Mouse (Mus musculus): ENCODE measurements around the gene Trpv2.

The Trpv2 gene

DNA sequence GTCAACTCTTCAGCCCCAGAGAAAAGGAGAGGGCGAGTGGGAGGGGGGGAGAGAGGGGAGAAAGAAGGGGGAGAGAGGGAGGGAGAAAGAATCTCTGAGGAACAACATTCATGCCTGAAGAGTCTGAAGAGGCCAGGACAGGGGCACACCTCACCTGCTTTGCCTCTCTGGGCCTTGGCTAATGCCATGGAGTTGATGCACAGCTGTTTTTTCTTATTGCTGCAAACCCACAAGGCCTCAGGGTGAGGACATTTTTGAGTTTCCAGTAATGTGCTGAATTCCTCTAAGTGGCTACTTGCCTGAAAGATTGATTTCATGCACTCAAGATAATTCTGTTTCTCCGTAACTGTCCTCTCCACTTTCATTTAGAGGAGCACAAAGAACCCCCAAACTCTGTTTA lies 16.1 kb upstream of the Trpv2 start:
- DNase-seq (ENCODE audit: inconsistent age in 2 of 2, low spot score in 1 of 2) = no peak

DNA sequence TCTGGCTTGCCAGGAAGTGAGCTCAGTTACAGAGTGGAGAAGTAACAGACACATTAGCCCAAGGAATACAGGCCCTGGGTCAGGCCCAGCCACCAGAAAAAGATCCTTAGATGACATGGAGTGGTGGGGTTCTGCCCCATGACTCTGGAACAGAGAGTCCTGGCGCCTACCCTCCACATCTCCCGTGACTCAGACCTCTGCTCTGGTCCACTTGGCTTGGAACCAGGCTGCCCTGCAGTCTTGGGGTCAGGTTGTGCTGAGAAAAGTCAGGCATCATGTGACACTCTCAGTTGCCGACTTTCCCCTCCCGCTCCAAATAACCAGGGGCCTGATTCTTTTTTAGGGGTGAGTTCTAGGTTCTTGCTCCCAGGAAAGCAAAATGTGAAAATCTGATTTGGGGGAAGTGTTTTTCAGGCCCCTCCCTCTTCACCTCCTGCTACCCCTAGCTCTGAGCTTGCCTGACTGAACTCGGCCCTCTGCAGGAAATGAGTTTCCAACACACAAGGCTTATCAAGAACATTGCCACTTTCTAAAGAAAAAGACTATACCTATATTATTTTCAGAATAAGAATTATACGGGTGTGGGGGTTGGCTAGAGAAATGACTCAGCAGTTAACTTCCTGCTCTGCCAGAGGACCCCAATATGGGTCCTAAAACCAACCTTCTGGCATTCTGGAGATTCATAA lies 15.2 kb upstream of the Trpv2 start:
- DNase-seq (ENCODE audit: inconsistent age in 2 of 2, low spot score in 1 of 2) = peak; percentile 86 to 89

DNA sequence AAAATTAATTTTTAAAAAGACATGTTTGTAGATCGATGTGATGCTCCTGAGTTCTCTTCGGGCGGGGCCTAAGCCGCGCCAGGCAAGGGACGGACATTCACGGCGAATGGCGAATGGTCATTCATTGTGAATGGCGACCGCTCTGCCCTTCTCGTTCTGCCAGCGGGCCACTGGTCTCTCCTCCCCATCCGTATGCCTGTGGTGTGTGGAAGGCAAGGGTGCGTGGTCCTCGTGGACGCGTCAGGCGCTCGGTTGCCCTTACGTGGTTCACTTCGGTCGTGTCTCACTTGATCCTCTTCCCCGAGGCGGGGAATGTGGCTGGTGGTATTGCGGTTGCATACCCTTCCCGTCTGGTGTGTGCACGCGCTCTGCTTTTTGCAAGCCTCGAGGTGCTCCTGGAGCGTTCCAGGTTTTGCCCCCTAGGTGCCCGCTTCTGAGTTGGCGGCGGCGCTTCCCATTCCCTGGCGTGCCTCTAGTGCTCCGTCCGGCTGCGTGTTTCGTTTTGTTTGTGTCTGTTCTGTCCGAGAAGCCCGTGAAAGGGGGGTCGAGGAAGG lies 13.7 kb upstream of the Trpv2 start:
- peak in 1 of 2 experiments; percentile 62 for DNase-seq (ENCODE audit: inconsistent age in 2 of 2, low spot score in 1 of 2)

DNA sequence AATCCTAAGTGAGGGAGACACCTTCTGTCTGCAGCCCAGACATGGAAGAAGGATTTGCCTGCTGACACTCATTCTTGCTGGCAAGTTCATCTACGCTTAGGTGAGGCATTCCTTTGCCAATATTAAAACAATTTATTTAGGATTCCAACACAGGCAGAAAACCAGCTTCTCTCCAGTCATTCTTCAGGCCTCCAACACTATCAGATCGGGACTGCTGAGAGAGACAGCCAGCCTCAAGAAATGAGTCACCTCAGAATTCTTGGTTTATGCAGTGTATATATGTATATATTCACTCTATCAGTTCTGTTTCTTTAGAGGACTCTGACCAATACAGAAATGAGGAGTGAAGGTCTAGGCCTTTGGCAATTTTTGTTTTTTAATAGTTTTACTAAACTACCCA lies 10.7 kb upstream of the Trpv2 start:
- DNase-seq (ENCODE audit: inconsistent age in 2 of 2, low spot score in 1 of 2) = no peak

DNA sequence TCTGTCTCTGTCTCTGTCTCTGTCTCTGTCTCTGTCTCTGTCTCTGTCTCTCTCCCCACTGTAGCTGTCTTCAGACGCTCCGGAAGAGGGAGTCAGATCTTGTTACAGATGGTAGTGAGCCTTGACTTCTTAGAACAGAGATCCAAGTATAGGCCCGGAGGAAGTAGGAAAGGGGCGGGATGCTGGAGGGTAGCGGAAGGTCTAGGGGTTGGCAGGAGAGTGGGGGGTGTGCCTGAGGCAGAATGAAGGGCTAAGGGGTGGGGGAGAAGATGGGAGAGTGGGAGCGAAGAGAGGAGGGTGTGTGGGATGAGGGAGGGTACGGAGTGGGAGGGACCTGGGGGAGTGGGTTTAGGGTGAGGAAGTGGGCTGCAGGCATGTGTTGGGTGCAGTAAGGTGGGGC lies 8.5 kb upstream of the Trpv2 start:
- DNase-seq (ENCODE audit: inconsistent age in 2 of 2, low spot score in 1 of 2) = no peak

DNA sequence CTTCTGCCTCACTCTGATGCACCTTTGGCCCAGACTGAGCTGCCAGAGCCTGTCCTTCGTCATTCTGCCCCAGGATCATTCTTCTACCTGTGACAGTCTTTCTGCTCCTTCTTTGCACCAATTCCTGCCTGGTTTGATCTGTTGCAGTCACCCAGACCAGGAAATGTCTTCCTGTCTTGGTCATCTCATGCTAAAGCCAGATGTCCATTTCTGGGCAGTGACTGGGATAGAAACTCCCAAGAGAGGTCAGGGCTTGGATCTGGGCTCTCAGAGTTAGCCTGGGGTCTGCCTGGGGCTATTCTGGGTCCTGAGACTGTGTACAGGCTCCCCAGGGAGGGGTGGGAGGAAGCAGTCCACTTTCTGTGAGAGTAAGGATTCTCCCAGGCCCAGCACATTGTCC lies 8.1 kb upstream of the Trpv2 start:
- DNase-seq (ENCODE audit: inconsistent age in 2 of 2, low spot score in 1 of 2) = no peak

DNA sequence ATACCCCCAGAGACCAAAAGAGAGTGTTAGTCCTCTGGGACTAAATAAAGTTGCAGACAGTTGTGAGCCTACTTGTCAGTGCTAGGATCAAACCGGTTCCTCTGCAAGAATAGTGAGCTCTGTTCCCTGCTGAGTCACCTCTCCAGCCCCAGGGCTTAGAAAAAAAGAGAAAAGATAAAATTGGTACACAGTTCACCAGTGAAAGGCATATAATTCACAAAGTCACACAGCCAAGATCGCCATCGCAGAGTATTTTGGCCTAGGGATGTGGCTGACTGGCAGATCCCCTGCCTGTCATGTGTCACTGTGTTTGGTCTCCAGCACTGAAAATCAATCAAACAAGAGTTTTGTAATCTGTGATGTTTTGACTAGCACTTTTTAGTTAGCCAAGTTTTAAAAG lies 6.0 kb upstream of the Trpv2 start:
- peak; percentile 27 to 53 for DNase-seq (ENCODE audit: inconsistent age in 2 of 2, low spot score in 1 of 2)

DNA sequence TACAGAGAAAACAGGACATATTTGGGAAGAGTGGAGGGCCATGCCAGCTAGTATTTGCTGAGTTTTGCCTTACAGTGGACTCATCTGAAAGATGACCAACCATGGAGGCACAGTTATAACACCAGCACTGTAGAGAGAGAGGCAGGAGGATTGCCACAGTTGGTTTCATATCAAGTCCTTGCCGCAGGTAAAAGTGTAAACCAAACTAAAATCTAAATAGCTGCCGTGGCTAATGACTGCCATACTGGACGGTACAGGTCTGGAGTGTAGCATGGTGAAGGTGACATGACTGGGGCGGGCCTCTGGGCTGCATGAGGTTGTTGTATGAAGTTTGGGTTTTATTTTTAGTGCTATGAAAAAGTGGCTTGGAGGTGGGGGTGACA lies 408 bp downstream of the Trpv2 start:
- no peak for DNase-seq (ENCODE audit: inconsistent age in 2 of 2, low spot score in 1 of 2)

DNA sequence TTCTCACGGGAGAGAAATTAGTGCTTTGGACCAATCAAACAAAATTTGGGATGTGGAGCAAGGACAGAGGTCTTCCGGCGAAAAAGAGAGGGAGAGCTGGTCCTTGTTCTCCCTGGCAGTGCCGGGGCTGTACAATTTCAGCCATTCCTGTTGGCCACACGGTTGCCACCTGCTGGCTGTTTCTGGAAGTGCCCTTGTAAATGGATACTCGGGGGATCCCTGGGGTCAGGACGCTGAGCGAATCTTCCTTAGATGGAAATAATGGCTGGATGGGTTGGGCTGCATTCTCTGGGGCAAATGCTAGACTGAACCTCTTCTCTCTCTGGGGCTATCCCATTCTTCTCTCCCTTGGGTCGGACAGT lies 992 bp downstream of the Trpv2 start:
- peak; percentile 81 to 95 for DNase-seq (ENCODE audit: inconsistent age in 2 of 2, low spot score in 1 of 2)

DNA sequence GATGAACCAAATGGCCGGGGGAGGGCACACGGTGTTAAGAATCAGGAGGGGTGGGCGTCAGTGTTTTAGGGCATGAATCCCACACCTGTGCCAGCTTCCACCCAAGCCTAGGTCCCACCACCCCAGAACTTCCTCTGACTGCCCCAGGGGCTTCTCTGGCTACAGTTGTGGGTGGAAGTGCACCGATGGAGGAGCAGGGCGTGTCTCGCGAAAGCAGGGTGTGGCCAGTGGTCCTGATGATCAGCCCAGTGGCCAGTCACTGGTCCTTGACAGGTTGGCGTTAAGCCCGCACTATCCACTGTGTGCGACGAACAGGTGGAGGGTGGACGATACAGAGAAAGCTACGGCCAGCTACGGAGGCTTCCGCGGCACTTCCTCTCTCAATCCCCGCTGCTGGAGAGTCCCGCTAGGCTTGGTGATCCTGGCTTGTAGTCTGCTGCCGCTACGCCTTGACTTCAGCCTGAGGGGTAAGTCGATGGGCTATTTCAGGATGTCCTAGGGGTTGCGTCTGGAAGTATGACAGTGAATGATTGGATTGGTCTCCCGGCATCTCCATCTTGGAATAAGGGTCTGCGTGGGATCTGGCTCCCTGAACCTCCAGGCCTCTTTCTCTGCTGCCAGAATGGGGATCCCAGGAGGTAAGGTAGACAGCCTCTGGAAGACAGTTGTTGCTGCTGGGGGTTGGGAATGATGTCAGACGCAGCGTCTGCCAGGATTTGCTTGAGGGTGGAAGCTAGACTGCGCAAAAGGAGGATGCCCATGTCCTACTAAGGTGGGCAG lies 1.6 kb downstream of the Trpv2 start:
- peak; percentile 44 to 78 for DNase-seq (ENCODE audit: inconsistent age in 2 of 2, low spot score in 1 of 2)

DNA sequence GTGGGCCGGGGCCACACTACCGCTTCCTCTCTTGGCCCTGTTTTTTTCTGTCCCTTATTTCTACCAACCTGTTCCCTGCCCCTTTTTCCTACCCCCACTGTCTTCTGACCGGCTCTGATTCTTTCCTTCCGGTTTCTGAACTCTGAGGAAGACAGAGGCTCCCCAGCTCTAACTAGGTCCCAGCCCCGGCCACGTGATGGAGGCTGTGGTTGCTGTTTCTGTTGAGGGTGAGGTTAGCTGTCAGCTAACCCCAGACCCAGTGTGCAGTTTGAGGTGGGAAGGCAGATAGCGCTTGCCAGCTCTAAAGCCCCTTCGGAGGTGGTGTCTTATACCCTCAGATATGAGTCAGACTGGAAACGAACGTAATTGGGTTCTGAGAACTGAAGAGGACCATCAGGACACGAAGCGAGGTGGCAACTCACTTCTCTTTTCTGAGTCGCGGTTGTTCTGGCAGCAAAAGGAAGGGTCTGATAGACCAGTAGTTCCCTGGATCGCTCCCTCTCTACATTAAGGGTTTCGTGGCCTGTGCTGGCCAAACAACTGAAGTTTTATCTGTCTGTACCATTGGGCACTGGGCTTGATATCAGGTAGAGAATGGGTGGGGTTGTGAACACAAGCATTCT lies 2.4 kb downstream of the Trpv2 start:
- DNase-seq (ENCODE audit: inconsistent age in 2 of 2, low spot score in 1 of 2) = peak; percentile 28 to 63

DNA sequence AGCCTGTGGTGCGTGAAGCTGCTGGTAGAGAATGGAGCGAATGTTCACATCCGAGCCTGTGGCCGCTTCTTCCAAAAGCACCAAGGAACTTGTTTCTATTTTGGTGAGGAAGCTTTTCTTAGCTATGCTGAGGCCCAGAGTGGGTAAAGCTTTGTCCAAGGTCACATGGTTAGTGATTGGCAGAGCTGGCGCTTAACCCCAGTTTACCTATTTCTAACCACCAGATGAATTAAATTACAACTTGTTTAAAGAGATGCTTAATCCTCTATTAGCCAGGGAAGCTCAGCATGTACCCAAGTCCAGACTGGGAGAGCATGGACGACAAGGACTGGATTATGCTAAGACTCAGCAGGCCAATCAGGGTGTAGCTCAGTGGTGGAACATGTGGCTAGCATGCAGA lies 8.7 kb downstream of the Trpv2 start:
- DNase-seq (ENCODE audit: inconsistent age in 2 of 2, low spot score in 1 of 2) = peak in 1 of 2 experiments; percentile 50

DNA sequence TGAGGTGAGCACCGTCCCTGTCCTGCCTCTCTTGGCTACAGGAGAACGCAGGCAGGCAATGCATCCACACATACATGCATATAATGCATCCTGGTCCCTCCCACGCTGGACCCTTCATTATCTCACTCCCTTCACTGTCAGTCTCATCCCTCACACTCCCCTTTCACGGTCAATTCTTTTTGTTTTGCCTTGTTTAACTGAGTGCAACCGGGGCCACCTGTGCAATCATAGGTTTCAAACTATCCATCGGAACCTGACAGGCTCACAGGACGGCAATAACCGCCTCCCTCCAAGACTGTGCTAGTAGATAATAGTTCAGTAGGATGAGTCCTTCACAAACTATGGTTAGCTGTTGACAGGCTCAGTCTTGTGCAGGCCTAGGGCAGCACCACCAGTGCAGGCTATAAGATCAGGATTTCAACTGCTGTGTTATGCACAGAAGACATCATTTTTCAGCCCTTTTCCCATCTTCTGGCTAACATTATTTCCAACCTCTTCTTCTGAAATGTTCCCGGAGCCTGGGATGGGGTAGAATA lies 10.5 kb downstream of the Trpv2 start:
- DNase-seq (ENCODE audit: inconsistent age in 2 of 2, low spot score in 1 of 2) = no peak

DNA sequence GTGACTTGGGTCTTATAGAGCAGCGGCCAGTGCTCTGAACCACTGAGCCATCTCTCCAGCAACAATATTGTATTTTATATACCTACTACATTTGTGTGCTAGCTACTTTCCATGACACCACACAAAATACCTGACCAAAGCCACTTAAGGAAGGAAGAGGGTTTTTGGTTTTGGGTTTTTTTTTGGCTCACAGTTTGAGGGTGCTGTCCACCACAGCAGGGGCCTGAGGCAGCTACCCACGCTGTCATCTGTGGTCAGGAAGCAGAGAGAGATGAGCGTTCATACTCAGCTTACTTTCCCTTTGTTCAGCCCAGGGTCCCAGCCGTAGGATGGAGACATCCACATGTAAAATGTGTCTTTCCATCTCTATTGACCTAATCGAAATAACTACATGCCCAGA lies 12.7 kb downstream of the Trpv2 start:
- DNase-seq (ENCODE audit: inconsistent age in 2 of 2, low spot score in 1 of 2) = no peak

DNA sequence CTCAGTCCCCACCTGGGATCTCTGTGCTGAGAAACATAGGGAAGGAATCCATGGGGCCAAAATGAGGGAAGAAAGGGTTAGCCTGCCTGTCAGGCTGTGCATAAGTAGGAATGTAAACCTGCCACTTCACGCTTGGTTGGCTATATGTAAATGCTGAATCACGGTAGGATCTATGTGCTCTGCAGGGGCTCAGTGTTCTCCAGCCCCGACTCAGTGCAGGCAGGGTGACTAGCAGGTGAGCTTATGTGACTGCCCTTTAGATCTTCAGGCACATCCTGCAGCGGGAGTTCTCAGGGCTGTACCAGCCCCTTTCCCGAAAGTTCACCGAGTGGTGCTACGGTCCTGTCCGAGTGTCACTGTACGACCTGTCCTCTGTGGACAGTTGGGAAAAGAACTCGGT lies 15.1 kb downstream of the Trpv2 start:
- no peak for DNase-seq (ENCODE audit: inconsistent age in 2 of 2, low spot score in 1 of 2)

DNA sequence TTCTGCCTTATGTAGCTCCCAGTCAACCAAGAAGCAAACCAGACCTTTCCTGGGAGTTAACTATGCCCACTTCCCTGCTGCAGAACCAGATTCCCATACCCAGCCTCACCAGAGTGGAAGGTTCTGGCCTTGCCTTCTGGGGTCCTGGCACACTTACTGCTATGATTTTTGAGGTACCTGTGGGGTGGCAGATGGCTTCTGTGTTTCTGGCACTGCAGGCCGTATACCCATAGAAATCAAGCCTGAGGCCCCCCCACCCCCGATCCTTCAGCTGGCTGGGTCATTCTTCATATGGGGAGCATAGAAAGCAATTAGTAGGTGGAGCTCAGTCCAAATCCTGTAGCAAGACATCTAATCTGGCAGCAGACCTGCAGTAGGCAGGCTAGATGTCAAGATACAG lies 16.7 kb downstream of the Trpv2 start:
- no peak for DNase-seq (ENCODE audit: inconsistent age in 2 of 2, low spot score in 1 of 2)

DNA sequence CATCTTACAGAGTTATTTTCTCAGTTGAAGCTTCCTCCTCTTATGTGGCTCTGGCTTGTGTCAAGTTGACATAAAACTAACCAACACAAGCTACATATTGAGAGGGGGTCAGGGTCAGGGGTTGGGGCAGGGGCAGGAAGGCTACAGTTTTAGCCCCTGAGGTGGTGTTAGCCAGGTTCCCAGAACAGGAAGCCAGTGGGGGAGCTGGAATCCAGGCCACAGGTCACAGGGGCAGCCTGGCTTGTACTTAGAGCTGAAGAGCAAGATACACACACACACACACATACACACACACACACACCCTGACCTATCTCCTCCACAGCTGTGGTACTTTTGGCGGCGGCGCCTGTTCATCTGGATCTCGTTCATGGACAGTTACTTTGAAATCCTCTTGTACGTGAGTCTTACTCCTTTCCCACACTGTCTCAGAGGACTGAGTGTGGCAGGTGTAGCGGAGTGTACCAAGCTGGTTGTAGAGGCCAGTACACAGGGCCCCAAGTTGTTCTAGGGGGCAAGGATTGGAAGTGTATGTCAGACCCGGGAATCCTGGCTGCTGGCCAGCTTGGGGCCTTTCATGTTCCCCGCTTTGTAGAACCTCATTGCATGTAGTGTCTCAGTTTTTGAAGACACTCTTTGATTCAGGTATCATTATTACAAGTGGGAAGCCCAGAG lies 17.8 kb downstream of the Trpv2 start:
- peak in 1 of 2 experiments; percentile 17 for DNase-seq (ENCODE audit: inconsistent age in 2 of 2, low spot score in 1 of 2)

DNA sequence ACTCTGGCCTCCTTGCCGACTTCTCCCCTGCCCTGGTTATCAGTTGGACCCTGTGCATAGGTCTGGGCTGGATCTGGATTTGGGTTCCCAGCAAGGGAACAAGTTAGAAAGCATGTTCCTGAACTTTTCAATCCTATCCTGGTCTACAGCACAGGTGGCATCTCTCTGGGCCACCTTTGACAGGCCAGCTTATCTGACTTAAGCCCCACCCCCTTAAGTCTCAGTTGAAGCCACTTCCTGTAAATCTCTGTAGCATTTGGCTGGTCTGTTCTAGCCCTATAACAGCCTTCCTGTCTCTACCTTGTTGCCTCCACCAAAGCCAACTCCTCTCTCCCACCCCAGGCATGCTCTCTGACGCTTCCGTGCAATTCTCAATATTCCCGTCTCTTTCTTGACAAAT lies 24.3 kb downstream of the Trpv2 start:
- no peak for DNase-seq (ENCODE audit: inconsistent age in 2 of 2, low spot score in 1 of 2)

DNA sequence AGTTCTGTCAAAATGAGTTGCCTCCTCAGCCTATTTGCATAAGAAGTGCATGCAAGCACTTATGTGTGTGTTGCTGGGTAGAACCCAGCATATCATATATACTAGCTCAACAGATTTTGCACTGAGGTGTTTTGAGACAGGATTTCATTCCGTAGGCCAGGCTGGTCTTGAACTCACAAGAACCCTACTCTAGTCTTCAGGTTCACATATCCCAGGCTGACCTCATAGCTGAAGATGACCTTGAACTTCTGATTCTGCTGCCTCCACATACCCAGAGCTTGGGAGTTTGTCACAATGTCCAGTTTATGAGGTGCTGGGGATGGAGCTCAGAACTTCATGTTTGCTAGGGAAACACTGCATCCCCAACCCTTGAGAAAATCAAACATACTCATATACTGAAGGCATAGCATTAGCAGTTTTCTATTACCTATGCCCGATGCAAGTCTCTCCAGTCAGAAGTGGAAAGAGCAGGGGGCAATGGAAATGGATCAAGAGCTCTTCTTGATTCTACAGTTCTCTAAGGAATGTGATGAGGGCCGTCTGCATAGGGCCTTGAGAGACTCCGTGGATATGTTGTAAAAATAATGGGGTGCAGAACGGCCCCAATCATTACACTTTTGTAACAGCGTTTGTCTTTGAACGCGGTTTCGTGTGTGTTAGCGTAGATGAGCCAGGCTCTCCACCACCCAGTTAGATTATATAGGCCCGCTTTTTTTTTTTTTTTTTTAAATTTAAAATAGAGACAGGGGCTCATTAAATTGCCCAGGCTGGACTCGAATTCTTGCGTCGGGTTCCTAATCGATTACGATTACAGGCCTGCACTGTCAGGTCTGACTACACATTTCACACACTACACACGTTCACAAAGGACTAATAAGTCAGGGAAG lies 27.7 kb downstream of the Trpv2 start:
- DNase-seq (ENCODE audit: inconsistent age in 2 of 2, low spot score in 1 of 2) = peak in 1 of 2 experiments; percentile 60

DNA sequence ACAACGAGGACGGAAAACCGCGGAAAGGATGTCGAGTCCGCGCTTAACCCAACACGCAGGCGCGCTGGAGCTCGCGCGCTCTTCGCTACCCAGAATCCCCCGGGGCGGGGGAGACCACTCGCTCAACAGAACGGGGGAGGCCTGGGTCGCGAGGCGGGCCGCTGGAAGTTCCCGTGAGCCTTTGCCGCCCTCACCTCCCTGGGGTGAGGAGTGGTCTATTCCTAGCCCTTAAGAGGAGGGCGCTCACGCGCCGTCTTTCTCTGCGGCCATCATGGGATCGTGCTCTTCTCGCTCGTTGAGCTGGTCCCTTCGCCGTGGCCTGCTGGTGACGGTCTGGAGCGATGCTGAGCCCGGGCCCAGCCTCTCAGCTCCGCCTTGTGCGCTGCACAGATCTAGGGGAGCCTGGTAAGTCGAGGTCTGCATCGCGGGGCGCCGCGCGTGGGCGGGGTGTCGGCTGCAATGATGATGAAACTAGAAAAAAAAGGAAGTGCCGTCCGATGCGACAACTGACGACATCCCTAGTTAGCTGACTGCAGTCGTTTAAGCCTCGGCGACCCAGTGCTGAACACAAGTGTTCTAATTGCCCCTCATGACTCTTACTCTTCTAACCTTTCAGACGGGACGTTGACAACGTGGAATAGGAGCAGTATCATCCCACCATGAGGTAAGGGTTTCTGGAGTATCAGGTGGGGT lies 28.5 kb downstream of the Trpv2 start:
- DNase-seq (ENCODE audit: inconsistent age in 2 of 2, low spot score in 1 of 2) = peak; percentile 98 to 99

Data from adrenal gland, adult (tissue).